Mouse (Mus musculus) ES-Bruce4 (cell line): ENCODE results near the gene Gm3952.

ENCODE experiments used
- CTCF ChIP-seq: IDR thresholded peaks from one replicate; pipeline ENCODE4 v1.8.1; 2011; ENCODE audit warnings: low read depth, low read length
- EP300 ChIP-seq: IDR thresholded peaks from 2 replicates; pipeline ENCODE4 v1.6.1; 2011; ENCODE audit warnings: low read depth, low read length; ENCODE audit not compliant: insufficient read depth
- POLR2A ChIP-seq: IDR thresholded peaks from one replicate; pipeline ENCODE4 v1.8.1; 2011; ENCODE audit warnings: low read length; ENCODE audit not compliant: insufficient read depth

- TF ChIP-seq POLR2A, result no peak
- TF ChIP-seq CTCF, result no peak
- TF ChIP-seq EP300, result no peak
Measured at GRCm38 (mm10) chr8:128812521-128812920, 14.0 kb upstream of the Gm3952 start.
